Mouse (Mus musculus): ENCODE data around the gene Ugt1a8. TPM values are rescaled to one million over a fixed set of nuclear protein-coding genes. Genes with fewer than 3 reads are reported as not detected.
A peak's percentile ranks its signal among the peaks of the same experiment; 100 is the strongest.

Gene Ugt1a8
- polyA plus RNA-seq, 1 experiment from 2014 or later, result not detected

DNA sequence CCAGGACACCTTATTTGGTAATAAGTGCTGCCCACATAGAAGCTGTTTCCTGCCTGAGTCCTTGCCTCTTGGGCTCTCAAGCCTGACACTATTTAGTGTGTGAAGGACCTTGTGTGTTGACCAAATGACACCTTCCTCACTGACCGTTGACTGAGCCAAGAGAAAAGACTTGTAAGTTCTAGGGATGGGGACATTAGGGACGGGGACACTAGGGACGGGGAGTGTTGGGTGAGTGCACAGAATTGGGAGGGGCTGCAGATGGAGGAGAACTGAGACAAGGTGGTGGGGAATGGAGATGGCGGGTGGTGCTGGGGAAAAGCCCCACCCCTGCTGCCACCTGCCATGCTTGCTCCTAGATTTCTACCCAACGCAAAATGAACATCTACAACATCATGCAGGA lies 142.4 kb downstream of the Ugt1a8 start:
- no peak for ATAC-seq (ENCODE audit: low FRiP score)
- H3K4me1 ChIP-seq, result no peaks in the 10 kb centered on the region
- 83% methylated on average over 5 of the region's 5 CpGs for WGBS

DNA sequence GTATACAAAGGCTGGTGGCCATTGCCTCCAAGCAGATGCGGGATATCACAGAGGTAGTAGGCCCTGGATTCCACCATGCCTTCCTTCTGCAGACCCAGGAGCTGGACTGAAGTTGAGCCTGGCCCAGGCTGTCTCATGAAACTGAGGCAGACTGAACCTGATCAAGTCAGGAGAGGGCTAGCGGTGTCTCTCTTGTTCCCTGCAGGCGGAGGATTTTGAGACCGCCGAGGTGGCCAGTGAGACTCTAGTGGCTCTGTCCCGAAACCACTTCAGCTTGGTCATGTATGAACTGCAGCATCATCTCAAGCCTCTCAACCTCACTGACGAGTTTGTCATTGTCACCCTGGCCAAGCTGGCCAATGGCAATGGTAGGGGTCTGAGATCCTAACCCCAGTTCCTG lies 142.8 kb downstream of the Ugt1a8 start:
- Histone ChIP-seq H3K4me3 (no peak overlapping the region), H3K4me1 (no peaks in the 10 kb centered on the region), H3K9ac (no peak overlapping the region), H3K9me3 (replicated peaks) (peaks cover 100% of the 10 kb centered on the region), H3K36me3 (no peaks in the 10 kb centered on the region), H3K4me2 (replicated peaks) (no peak overlapping the region), H3K27ac (no peak overlapping the region), H3K27me3 (no peaks in the 10 kb centered on the region)
- WGBS, result 75% methylated on average over 7 of the region's 7 CpGs
- ATAC-seq (ENCODE audit: low FRiP score), result no peak

More for the DNA sequence above, 142.4 kb downstream of the Ugt1a8 start:
- Histone ChIP-seq H3K36me3 (no peaks in the 10 kb centered on the region), H3K9ac (no peak overlapping the region), H3K4me2 (replicated peaks) (no peak overlapping the region), H3K4me3 (no peak overlapping the region), H3K9me3 (replicated peaks) (peaks cover 97% of the 10 kb centered on the region), H3K27ac (no peak overlapping the region), H3K27me3 (no peaks in the 10 kb centered on the region)

DNA sequence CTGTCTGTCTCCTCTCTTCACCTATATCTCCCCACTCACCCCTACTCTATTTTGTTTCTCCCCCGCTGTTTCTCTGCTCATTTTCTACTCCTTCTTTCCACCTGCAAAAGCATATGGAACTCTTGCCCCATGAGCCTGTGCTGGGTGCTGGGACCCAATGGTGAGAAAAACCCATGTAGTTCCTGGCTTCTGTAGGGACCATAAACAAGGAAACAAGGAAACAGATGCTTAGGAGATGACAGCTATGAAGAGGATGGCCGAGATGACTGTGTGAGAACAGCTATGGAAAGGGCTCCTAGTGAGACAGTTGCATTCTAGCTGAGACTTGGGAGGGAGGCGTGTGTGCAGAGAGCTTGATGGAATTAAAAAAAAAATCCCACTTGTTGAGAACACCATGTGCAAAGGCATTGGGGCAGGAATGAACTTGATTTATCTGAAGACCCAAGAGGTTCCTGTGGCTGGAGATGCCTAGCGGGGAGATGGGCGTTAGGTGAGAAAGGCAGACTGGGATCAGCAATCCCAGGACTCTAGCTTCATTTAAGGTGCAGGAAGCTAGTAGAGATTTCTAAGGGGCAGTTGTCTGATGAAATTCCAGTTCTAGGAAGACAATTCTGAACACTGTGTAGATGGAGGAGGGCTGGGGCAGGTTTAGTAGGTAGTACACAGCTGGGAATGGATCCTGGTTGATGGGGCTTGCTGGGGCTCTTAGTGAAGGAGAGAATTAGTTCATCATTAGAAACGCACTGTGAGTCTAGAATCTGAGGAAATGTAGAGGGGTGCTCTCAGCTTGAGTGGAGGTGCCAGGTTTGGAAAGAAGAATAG lies 143.6 kb downstream of the Ugt1a8 start:
- Histone ChIP-seq H3K36me3 (no peaks in the 10 kb centered on the region), H3K4me3 (no peak overlapping the region), H3K27me3 (no peaks in the 10 kb centered on the region), H3K4me2 (replicated peaks) (no peak overlapping the region), H3K9ac (no peak overlapping the region), H3K27ac (no peak overlapping the region), H3K4me1 (no peaks in the 10 kb centered on the region), H3K9me3 (replicated peaks) (peaks cover 100% of the 10 kb centered on the region)
- 73% methylated on average over 6 of the region's 6 CpGs for WGBS
- ATAC-seq (ENCODE audit: low FRiP score), result no peak

DNA sequence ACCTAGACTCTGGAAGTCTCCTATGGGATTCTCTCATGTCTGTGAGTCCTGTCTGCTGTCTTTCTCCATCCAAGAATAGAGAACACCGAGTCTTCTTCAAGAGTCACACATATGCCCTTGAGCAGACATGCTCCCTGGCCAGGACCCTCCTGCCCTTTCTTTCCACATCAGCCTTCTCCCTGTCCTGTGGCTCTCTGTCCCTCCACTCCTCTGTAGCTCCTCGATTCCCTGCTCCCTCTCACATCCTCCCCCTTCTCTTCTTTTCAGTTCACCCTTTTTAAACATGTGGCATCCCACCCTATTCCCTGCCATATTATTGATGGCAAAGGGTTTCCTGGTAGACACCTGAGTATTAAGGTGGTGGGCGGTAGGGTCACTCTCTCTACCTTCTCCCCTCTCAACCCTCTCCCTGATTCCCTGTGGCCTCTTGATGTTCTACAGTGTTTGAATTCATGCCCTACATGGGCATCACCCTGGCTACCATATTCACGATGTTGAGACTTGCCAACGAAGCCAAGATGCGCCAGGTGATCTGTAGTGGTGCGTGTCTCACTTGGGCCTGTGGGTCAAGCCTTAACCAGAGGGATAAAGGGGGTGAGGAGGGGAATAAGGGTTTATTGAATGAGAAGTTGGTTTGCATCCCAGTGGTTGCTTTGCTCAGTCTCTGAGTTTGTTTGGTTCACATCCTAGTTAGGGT lies 144.3 kb downstream of the Ugt1a8 start:
- Histone ChIP-seq H3K36me3 (no peaks in the 10 kb centered on the region), H3K4me3 (no peak overlapping the region), H3K4me2 (replicated peaks) (no peak overlapping the region), H3K4me1 (no peaks in the 10 kb centered on the region), H3K9me3 (replicated peaks) (peaks cover 97% of the 10 kb centered on the region), H3K27me3 (no peaks in the 10 kb centered on the region), H3K27ac (no peak overlapping the region), H3K9ac (no peak overlapping the region)
- ATAC-seq (ENCODE audit: low FRiP score), result no peak
- 68% methylated on average over 7 of the region's 7 CpGs for WGBS

DNA sequence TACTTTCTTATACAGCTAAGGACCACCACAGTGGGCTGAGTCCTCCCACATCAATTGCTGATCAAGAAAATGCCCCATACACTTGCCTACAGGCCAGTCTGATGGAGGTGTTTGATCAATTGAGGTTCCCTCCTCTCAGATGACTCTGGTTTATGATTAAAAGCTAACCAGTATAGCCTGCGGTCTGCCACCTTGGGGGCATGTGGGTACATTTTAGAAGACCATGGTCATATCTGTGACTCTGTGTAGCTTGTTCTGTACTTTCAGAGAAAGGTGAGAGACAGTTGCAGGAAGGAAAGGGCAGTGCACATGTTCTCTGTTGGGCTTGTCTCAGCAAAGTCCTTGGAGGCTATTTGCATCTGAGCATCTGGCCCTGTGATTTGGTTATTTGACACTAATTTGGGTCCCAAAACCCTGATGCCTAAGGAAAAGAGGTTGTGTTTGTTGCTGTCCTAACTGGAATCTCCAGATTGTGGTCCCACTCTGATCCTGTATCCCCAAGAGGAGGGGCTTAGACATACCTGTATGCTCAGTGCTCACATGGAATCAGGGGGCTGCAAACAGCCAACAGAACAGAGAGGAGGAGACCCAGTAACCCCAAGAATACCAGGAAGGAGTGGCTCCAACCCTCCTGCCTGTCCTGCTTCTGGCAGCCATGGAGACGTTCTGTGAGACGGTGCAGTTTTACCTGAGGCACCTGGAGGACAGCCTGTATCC lies 145.2 kb downstream of the Ugt1a8 start:
- ATAC-seq (ENCODE audit: low FRiP score), result no peak
- H3K27ac ChIP-seq, result no peak overlapping the region
- H3K9me3 ChIP-seq (replicated peaks), result peaks cover 97% of the 10 kb centered on the region
- no peaks in the 10 kb centered on the region for H3K27me3 ChIP-seq
- no peak overlapping the region for H3K4me2 ChIP-seq (replicated peaks)
- H3K4me1 ChIP-seq, result no peaks in the 10 kb centered on the region
- no peaks in the 10 kb centered on the region for H3K36me3 ChIP-seq
- 54% methylated on average over 3 of the region's 3 CpGs for WGBS
- no peak overlapping the region for H3K9ac ChIP-seq
- no peak overlapping the region for H3K4me3 ChIP-seq

DNA sequence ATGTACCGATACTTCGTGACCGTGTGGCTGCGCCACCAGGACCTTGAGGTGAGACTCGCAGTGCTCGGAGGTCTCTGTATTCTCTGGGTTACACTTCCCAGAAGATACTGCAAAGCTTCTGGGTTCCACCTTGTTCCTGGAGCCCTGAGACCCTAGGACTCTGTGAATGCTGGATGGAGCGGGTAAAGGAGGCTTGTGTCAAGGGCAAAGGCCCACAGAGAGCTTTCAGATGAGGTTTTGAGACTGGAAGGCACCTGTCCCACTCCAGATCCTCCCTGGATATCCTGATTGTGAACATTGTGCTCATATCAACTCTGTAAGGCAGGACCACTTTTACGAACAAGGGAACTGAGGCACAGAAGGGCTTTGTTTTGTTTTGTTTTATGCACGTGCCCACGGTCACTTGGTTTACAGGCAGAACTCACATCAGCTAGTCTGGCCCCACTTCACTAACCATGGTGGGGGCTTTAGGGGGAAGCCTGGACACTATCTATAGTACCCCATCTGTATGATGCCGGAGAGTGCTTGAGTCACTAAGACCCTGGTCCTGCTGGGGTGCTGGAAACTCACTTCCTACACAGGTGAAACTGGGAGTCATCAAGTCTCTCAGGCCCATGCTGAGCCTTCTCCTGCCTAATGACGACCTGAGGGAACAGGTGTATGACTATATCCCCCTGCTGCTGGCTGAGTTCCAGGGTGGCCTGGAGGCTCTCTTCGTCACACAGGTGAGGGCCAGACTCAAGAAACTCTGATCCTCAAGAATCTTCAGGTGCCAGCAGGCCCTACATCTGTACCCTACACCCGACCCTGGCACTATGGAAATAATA lies 146.0 kb downstream of the Ugt1a8 start:
- no peaks in the 10 kb centered on the region for H3K36me3 ChIP-seq

DNA sequence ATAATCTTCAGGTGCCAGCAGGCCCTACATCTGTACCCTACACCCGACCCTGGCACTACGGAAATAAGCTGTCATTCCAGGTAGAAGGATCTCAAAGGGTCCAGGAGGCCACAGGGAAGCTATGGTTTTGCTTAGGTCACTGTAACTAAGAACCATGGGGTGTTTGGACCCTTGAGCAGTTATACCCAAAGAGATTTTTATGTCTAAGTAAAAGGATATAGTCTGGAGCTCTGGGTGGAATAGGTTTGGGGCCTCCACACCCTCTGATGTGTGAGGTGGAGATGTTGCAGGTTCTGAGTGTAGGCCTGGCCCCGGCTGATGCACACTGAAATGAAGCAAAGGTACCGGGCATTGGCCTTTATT lies 146.6 kb downstream of the Ugt1a8 start:
- Histone ChIP-seq H3K4me3 (no peak overlapping the region), H3K27me3 (no peaks in the 10 kb centered on the region), H3K4me1 (no peaks in the 10 kb centered on the region), H3K4me2 (replicated peaks) (no peak overlapping the region), H3K27ac (no peak overlapping the region), H3K36me3 (no peaks in the 10 kb centered on the region), H3K9me3 (replicated peaks) (peaks cover 97% of the 10 kb centered on the region), H3K9ac (no peak overlapping the region)
- ATAC-seq (ENCODE audit: low FRiP score), result no peak
- WGBS, result 66% methylated on average over 4 of the region's 4 CpGs

More for the DNA sequence above, 146.0 kb downstream of the Ugt1a8 start:
- no peak overlapping the region for H3K4me3 ChIP-seq
- ATAC-seq (ENCODE audit: low FRiP score), result 0 out of 2 replicates have a peak, but pooled peaks have one; percentile 12
- no peaks in the 10 kb centered on the region for H3K27me3 ChIP-seq
- H3K27ac ChIP-seq, result no peak overlapping the region
- no peaks in the 10 kb centered on the region for H3K4me1 ChIP-seq
- no peak overlapping the region for H3K4me2 ChIP-seq (replicated peaks)
- WGBS, result 68% methylated on average over 14 of the region's 14 CpGs
- H3K9ac ChIP-seq, result no peak overlapping the region
- peaks cover 97% of the 10 kb centered on the region for H3K9me3 ChIP-seq (replicated peaks)

DNA sequence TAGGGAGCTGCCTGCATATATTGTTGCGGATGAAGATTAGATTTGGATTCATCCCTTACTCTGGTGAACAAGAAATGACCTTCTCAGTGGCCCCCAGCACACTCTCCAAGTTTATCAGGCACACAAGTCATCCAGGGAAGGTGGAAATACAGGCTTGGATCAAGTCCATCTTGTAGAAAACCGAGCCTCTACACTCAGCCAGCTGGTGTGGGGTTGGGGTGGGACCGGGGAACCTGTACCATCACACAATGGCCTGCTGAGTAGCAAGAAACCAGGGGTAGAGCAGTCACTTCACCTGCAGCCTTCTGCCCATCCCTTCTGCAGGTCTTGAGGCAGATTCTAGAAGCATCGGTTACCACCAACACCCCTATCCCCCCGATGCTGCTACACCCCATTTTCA lies 147.0 kb downstream of the Ugt1a8 start:
- Histone ChIP-seq H3K4me3 (no peak overlapping the region), H3K4me2 (replicated peaks) (no peak overlapping the region), H3K27me3 (no peaks in the 10 kb centered on the region), H3K9me3 (replicated peaks) (peaks cover 97% of the 10 kb centered on the region), H3K9ac (no peak overlapping the region), H3K4me1 (no peaks in the 10 kb centered on the region), H3K27ac (no peak overlapping the region), H3K36me3 (no peaks in the 10 kb centered on the region)
- 0 out of 2 replicates have a peak, but pooled peaks have one; percentile 2 for ATAC-seq (ENCODE audit: low FRiP score)
- WGBS, result 45% methylated on average over 5 of the region's 5 CpGs

DNA sequence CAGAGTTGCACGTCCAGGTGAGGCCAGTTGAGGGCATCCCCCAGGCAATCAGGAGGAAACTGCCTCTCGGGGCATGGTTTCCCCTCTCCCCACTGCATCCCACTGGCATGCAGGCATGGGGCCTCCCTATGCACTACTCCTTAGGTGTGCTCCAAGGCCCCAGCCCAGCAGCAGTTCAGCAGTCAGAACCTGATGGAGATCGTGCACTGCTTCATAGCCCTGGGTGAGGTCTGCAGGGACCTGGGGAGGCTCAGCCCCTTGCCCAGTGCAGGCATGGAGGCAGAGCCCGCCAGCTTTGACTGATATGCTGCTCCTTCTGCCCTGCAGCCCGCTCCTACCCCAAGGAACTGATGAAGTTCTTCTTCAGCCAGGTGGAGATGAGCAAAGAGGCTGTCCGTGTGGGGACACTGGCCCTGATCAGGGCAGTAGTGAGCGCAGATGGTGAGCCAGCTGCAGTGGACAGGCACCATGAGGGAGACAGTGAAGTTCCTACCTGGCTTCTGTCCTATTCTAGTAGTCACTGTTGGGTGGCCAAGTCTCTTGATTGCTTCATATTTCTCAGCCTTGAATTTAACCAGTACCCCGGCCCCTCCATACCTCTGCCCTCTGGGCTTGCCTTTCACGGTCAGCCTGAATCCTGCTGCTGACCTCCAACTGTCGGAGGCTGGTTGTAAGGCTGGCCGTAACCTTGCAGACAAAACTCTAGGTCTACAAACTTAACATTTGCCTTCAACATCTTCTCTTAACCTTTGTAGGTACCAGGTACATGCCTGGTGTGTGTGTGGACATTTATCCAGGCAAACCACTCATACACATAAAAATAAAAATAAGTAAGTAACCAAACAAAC lies 147.7 kb downstream of the Ugt1a8 start:
- Histone ChIP-seq H3K9ac (no peak overlapping the region), H3K27ac (no peak overlapping the region), H3K9me3 (replicated peaks) (peaks cover 97% of the 10 kb centered on the region), H3K27me3 (no peaks in the 10 kb centered on the region), H3K4me3 (no peak overlapping the region), H3K4me1 (no peaks in the 10 kb centered on the region), H3K36me3 (no peaks in the 10 kb centered on the region), H3K4me2 (replicated peaks) (no peak overlapping the region)
- peak; percentile 3; the same call in 1 of the 2 replicates for ATAC-seq (ENCODE audit: low FRiP score)
- 65% methylated on average over 11 of the region's 11 CpGs for WGBS

DNA sequence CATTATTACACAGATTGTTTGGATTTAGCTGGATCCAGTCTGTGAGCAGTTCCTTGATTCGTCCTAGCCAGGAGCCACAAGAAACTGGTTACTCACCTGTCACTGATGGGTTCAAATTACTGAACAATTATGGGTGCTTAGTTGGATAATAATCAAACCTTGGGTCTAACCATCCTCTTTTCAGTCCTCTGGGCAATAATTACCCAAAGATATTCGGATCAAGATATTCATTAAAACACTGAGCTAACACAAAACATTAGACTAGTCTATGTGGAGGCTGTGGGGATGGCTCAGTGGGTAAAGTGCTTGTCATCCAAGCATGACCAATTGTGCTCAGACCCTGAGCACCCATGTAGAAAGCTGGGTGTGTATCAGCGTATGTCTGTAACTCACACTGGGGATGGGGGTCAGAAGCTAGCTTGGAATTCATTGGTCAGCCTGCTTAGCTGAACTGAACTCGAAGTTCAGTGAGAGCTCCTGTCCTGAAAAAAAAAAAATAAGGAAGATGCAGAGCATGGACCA lies 148.3 kb downstream of the Ugt1a8 start:
- H3K36me3 ChIP-seq, result no peaks in the 10 kb centered on the region
- 63% methylated on average over 4 of the region's 4 CpGs for WGBS
- H3K4me2 ChIP-seq (replicated peaks), result no peak overlapping the region
- H3K27ac ChIP-seq, result no peak overlapping the region
- H3K9ac ChIP-seq, result no peak overlapping the region
- ATAC-seq (ENCODE audit: low FRiP score), result no peak
- no peaks in the 10 kb centered on the region for H3K27me3 ChIP-seq
- H3K4me1 ChIP-seq, result no peaks in the 10 kb centered on the region
- no peak overlapping the region for H3K4me3 ChIP-seq
- peaks cover 97% of the 10 kb centered on the region for H3K9me3 ChIP-seq (replicated peaks)

DNA sequence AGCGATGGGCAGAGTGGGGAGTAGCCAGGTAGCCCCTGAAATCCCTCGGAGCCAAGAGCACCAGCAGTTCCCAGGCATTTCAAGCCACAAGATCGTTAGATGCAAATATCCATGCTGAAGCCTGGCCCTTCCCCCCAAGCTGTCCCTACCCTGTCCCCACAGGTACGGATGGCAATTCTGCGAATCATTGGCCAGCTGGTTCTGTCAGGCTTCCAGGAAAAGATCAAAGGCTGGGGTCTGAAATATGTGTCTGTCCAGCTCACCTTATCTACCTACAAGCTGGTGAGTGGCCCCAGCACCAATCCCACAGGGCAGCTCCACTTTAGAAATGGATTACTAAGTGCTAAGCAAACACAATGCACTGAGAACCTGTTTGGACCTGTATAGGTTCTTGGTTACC lies 149.7 kb downstream of the Ugt1a8 start:
- no peaks in the 10 kb centered on the region for H3K4me1 ChIP-seq
- no peak overlapping the region for H3K4me2 ChIP-seq (replicated peaks)
- no peak overlapping the region for H3K4me3 ChIP-seq
- H3K27me3 ChIP-seq, result no peaks in the 10 kb centered on the region
- peaks cover 95% of the 10 kb centered on the region for H3K9me3 ChIP-seq (replicated peaks)
- ATAC-seq (ENCODE audit: low FRiP score), result no peak
- H3K9ac ChIP-seq, result no peak overlapping the region
- H3K36me3 ChIP-seq, result no peaks in the 10 kb centered on the region
- 78% methylated on average over 5 of the region's 5 CpGs for WGBS
- H3K27ac ChIP-seq, result no peak overlapping the region

All from hindbrain, embryonic 12.5 days (tissue).